Mouse (Mus musculus) B cell, adult 2 months (primary cell): ENCODE results near the gene Cdc42bpa.
A peak's percentile ranks its signal among the peaks of the same experiment; 100 is the strongest.
"Not testable (repeated sequence)": the region's sequence is repeated elsewhere in the genome, so short reads cannot be mapped to it uniquely, and the experiment has no call there.

Source experiments
- DNase-seq, 2 experiments: peaks; one replicate each; pipeline ENCODE4 v3.0.0; 2022

Gene Cdc42bpa

DNA sequence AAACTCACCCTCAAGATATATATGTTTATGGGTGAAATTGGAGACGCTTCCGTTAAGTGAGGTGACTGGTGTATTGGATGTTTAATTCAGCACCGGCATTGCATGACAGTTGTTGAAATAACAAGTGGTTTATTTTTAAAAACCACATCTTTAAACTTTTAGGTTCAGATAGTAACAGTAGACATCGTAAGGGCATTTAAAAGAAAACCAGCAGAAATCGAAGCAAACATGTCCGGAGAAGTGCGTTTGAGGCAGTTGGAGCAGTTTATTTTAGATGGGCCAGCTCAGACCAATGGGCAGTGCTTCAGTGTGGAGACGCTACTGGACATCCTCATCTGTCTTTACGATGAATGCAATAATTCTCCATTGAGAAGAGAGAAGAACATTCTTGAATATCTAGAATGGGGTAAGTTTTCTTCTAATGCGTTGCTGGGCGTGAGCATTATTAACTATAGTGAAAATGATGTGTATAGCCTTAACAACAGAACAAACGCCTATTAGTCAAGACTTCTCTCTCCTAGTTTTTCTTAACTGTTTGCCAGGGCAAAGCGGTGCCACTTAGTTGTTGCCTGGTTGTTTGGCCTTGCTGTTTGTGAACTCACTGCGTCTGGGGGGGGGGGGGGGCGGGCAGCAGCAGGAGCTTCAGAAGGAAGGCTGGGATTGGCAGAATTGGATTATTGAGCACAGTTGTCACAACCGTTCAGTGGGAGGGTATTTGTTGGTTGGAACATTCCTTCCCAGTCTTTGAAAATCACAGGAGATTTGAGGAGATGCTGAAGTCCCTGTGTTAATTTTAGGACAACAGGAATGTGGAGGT is 818 bp downstream of the Cdc42bpa start:
- DNase-seq: peak; percentile 19 to 30

DNA sequence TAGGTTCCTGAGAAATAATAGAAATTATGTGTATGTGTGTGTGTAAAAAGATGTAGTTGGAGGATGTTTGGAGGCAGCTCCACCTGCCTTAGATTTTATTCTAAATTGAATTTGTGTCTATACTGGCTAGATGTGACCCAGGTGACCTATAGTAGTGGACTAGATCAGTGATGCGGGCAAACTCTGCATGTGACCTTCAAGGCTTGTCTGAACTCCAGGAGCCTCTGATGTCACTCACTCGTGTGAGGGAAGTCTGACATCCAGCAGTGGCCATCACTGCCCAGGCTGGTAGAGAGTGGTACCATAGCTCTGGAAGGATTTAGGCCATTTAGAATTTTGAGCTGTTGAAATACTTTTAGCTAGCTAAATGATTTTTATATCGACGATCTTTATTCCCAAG is 1.5 kb downstream of the Cdc42bpa start:
- DNase-seq: peak; percentile 3

DNA sequence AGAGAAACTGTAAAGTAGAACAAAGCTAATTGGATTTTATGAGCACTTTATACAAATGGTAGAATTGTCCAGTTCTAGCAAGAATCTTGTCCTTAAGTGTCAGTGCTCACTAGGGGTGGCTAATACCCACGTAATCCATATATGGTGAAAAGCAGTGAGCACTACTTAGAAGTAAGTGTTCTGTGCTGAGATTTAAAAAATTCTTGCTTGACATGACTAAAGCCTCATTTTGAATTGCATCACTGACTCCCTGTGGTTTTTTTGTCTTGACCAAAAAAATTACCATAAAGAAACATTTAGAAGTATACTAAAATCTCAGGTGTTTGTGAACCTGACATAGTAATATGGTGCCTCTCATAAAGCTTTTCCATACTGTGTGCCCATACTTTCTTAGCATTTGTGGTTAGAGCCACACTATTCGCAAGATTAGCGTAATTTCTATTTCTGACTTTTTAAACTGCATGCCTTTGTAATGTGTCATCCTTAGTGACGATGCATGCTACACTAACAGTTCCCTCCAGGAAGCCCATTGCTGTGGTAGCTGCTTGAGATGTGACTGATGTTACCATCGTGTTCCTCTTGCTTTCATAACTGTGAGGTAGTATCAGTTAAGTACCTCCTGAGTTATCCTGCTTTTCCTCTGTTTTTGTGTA is 9.6 kb downstream of the Cdc42bpa start:
- DNase-seq: no peak

DNA sequence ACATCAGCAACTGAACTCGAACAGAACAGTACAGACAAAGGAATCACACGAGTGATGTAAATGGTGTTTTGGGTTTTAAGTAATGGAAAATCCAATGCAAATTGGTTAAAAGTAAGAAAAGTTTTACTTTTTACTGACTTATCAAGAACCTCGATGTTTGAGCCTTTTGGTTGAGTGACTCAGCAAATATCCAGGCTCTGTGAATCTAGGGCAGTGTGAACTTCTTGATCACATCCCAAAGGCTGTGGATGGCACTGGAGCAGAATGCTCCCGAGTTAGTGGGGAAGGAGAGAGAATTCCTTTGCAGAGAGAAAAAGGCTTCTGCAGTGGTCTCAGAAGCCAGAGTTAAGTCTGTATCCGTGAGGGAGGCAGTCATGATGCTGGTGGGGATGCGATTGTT is 14.7 kb downstream of the Cdc42bpa start:
- no peak for DNase-seq

DNA sequence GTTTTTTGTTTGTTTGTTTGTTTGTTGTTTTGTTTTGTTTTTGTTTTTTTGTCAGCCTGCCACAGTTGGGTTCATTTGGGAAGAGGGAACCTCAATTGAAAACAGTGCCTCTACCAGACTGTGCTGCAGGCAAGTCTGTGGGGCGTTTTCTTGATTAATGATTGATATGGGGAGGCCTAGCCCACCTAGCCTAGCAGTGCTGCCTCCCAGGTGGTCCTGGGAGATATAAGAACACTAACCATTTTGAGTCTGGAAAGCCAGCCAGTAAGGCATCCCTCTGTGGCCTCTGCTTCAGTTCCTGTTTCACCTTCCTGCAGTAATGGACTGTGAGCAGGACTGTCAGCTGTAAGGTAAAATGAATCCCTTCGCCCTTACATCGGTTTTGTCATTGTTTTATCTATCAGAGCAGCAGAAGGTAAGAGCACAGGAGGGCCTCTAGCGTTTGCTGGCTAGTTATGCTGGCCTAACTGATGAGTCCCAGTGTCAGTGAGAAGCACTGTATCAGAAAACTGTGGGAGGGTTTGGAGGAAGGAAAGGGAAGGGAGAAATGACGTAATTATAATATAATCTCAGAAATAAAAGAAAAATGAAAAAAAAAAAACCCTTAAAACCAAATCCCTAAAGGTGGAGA is 15.5 kb downstream of the Cdc42bpa start:
- DNase-seq: no peak

DNA sequence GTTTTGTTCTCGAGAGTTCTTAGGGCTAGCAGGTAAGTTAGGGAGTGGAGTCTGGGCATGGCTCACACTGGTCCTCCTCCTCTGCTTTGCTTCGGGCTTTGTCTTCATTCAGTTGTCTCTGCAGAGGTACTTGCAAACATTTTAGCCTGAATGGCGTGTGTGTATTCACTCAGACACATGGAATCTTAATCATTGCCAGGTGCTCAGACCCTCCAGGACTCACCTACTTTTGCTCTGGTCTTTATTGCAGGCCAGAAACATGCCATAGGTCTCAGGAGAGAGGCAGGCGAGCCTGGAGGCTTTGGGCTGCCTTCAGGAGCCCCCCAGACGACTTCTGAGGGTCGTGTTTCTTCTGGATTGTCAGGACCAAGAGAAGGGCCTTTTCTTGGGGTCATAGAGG is 17.2 kb downstream of the Cdc42bpa start:
- DNase-seq: no peak

DNA sequence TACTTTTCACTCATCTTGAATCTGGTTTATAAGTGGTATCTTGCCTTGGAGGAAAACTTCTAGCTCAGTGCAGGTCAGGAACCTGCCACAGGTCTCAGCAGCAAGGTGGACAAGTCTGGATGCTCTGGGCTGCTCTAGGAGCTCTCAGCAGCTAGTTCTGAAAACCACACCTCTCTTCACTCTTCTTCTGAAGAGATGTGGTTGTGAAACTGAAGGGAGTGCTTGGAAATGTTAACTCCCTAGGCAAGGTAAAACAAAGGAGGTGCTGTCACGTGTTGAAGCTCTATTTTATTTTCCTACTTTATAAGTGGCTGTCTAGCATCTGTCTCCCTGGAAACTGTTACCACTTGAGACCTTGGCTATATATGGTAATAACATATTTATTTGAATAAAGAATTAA is 18.5 kb downstream of the Cdc42bpa start:
- DNase-seq: no peak

DNA sequence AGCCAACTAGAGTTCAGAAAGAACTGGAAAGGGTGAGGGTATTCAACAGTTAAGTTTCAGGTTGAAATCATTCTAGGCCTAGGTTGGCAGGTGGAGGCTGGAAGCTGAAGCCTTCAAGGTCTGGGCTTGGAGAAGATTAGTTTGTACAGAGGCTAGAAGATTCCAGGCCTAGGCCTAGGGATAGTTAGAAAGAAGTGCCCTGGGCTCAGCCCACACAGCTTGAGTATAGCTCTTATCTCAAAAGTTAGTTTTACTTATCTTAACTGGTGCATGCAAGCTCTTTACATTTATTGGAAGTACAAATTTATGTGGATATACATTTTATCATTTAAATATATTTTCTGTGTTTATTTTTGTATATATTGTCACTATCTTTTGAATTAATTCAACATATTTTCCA is 21.4 kb downstream of the Cdc42bpa start:
- DNase-seq: no peak

DNA sequence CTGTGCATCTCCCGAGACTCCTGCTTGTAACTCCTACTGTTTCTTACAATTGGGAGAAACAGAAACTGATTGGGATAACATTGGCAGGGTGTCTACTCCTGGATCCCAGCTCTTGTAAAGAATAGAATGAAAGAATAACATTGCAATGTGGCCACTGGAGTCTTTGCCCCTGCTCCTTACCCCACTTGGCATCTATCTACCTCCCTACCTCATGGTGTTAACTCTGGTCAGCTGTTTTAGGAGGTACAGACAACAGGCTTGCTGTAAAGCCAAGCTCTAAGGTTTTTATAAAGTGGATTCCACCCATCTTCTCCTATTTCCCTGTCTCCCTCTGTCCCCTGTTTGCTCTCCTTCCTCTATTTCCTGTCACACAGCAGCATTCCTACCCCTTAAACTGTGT is 21.9 kb downstream of the Cdc42bpa start:
- no peak for DNase-seq

DNA sequence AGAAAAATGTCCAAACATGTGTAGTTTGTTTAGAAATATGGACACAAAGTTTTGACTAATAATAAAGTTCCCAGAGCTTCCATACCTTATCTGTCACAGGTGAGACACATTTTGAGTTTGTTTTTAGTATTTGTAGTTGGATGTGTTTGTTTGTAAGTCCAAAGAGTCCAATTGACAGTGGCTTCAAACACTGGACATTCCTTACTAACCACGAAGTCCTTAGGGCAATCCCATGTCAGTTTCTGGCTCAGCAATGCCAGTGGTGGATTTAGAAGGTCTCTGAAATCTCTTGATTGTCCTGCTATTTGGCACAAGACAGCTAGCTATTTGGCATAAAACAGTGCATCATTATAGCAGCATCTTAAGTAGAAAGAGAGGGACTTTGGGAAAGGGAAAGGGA is 22.7 kb downstream of the Cdc42bpa start:
- no peak for DNase-seq

DNA sequence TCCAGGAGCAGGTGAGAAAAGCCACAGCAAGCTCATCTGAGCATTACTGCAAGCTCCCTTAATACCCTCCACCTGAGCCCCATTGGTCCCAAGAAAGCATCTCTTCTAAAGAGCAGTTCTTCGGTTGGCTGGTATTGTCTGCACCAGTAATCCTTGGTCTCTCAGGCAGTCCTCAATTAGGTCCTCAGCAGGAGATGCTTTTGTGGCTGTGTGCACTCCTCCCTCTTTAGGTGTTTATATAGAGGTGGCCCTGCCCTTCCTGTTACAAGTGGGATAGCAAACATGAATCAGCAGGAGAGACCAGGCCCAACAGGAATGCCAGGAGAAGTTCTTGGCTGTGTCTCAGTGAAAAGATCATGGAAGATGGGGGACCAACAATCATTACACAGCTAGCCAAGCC is 23.9 kb downstream of the Cdc42bpa start:
- DNase-seq: no peak

DNA sequence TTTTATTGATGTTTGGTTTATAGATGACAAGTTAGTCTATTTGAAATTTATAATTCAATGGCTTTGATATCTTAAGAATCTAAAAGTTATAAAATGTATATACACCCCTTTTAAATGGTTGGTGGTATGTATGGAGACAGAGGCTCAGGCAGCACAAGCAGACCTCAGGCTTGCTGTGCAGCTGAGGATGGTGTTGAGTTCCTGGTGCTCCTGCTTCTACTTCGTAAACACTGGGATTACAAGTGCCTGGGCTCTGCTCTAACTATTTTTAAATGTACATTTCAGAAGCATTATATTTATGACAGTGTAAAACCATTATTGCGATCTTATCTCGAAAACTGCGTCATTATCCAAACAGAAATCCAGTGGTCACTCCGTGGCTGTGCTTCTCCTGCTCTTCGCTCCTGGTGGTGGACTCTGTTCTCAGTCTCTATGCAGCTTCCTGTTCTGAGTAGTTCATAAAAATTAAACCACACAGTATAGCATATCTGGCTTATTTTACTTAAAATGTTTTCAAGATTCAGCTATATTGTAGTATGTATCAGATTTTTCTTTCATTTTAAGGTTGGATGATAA is 31.5 kb downstream of the Cdc42bpa start:
- DNase-seq: no peak

DNA sequence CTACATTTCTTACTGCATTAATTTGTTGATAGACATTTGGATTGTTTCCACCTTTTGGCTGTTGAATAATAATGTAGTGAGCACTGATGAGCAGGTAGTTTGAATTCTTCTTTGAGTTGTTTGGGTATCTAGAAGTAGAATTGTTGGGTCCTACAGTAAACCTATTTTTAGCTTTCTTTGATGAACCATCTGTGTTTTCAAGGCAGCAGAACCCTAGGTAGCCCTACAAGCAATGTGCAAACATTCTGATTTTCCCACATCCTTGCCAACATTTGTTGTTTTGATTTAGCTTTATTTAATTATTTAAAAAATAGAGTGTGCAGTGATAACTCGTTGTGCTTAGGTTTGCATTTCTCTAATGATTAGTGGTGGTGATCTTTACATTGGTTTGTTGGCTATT is 32.0 kb downstream of the Cdc42bpa start:
- no peak for DNase-seq

DNA sequence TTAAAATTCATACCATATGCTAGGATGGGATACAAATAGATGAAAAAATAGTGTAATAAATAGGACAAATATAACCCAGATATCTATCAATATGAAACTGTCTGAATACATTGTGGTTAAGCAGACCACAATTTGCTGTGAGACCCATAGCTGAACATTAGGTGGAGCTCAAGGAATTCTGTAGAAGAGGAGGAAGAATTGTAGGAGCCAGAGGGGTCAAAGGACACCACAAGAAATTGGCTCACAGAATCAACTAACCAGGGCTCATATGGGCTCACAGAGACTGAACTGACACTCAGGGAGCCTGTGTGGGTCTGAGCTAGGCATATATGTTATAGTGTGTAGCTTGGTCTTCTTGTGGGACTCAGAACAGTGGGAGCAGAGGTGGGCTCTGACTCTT is 47.8 kb downstream of the Cdc42bpa start:
- no peak for DNase-seq

DNA sequence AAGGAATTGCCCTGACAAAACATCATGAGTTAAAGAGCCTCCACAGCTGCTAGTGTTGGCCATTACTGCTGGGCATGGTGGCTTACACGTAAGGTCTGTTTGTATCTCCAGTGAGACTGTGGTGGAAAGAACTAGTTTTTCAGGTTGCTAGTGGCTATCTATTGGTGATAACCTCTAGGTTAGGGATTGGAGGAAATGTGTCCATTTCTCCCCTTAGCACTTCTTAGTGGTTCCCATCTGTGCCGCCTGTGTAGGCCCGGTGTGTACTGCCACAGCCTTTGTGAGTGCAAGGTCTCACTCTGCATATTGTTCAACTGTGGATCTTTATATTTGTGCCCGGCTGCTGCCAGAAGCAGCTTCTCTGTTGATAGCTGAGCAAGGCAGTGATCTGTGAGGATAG is 53.2 kb downstream of the Cdc42bpa start:
- no peak for DNase-seq

DNA sequence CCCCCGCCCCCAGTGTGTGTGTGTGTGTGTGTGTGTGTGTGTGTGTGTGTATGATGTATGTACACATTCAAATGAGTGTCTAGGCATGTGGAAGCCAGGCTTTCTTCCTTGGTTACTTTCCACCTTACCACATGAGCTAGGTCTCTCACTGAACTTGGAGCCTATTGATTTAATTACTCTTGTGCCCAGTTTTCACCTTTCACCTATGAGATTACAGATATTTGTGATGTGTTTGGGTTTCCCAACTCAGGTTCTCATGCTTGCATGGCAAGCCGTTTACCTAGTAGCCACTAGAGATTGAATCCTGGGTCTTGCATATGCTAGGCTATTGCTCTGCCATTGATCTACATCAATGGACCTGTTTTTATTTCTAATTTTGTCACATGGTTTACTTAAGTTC is 57.9 kb downstream of the Cdc42bpa start:
- no peak for DNase-seq

DNA sequence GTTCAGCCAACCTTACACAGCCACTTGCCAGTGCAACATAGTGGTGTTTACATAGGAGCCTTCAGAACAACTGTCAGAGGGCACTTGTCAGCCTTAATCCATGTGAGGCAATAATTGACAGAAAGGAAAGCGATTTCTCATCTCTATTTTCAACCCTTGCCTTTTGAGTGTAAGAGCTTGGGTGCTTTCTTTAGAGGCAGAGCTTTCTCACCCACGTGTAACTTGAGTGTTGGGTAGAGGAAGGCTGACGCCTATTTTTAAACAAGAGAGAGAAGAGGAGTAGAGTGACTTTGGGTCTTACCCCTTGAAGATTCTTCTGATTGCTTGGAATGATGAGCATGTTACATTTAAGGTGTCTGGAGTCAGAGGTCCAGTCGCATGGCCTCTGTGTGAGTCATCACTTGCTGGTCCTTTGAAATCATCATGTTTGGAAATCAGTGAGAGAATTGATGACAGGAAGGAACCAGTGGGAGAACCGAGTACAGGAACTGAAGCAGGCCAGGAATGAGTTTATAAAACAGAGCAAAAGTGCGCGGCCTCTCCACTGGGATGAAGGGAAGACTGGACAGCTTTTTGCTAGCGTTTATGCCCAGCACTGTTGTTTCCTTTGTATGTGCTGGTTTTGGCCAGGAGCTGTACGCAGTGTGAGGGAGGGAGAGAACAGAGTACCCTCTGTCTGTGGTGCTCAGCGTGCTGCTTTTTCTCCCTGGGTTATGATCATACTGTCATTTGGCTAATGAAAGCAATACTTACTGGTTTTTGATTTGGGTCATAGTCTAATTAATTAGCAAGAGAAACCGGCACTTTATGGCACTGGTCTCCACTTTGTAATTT is 61.4 kb downstream of the Cdc42bpa start:
- DNase-seq: no peak

DNA sequence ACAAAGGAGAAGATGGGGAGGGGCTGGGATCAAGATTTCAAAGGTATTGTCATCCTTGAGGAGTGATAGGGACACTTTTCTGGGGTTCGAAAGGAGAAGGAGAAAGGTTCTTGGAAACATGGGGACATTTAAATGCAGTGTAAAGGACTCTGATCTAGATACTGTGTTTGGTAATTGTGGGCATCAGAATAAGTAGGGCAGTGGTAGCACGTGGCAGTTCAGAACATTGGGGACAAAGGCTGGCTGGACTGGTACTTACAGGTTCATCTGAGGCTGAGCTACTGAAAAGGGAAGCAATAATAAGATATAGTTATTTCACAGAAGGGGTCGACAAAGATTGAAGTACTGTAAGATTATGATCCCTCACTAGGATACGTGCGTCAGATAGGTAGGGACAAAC is 63.2 kb downstream of the Cdc42bpa start:
- no peak for DNase-seq

DNA sequence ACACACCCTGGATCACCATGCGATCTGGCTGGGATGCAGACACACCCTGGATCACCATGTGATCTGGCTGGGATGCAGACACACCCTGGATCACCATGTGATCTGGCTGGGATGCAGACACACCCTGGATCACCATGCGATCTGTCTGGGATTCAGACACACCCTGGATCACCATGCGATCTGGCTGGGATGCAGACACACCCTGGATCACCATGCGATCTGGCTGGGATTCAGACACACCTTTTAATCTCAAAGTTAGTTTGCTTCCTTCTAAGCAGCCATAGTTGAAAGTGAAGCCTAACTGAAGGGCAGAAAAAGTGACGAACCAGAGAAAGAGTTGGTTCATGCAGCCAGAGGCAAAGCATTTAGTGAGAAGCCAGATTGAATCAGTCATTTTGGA is 69.6 kb downstream of the Cdc42bpa start:
- not testable (repeated sequence) for DNase-seq

DNA sequence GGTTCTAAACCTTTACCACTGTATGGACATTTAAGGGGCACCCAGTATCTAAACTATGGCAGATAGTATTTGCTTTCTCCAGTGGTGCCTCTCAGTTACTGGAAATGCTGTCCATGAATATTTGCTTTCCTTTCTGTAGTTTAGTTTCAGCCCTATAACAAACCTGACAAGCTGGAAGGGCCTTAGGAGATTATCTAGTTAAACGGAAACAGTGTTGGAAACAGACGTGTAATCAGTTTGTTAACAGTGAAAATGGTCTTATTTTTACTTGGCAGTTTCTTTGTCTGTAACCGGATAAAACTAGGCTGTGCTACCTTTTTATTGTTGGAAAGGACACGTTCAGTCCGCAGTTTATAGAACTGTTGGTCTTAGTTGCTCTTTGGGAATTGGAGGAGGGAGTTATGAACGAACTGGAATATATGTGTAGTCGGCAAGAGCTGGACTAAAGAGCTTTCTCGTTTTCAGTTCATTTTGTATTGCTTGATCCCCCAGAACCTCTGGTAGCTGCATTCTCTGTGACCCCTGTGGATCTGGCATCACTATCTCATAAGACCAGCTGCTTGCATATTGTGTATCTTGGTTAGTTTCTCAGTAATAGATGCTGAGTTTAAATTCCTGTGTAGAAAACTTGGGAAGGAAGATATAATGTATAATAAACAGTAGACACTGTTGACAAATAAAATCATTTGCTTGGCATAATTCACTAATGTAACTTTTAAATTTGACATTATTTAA is 70.5 kb downstream of the Cdc42bpa start:
- DNase-seq: no peak

DNA sequence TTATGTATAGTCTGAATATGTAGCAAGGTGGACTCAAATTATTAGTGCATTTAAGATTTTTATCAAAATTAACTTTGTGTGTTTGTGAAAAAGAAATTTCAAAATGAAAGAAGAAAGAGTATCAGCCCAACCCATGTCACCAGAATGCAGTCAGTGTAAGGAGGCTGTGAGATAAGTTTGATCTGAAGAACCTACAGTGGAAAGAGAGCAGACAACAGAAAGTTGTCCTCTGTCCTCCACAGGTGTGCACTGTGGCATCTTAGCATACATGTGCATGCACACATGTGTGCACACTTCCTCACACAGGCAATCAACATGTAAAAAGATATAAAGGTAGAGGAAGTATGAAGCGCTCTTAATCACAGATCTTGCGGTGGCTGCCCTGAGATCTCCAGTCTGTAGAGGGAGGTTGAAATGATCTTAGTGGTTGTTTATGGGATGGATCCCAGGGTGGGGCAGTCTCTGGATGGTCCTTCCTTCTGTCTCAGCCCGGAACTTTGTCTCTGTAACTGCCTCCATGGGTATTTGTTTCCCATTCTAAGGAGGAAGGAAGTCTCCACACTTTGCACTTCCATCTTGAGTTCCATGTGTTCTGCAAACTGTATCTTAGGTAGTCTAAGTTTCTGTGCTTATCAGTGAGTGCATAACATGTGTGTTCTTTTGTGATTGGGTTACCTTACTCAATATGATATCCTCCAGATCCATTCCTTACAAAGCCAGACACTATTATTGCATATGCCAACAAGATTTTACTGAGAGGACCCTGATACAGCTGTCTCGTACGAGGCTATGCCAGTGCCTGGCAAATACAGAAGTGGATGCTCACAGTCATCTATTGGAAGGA is 71.7 kb downstream of the Cdc42bpa start:
- no peak for DNase-seq
